Mouse (Mus musculus) intestine, embryonic 14.5 days (tissue): Measurements from ENCODE around the gene Rbm39. TPM values are rescaled to one million over a fixed set of nuclear protein-coding genes. Genes with fewer than 3 reads are reported as not detected.
"Not testable (repeated sequence)": the region's sequence is repeated elsewhere in the genome, so short reads cannot be mapped to it uniquely, and the experiment has no call there.

Source experiments
- ATAC-seq: fragments of 200-750 bp; cut with Nextera tagmentation; replicated peaks from 2 replicates; pipeline ENCODE4 v1.8.0; 2017; ENCODE audit warnings: low read depth, moderate number of reproducible peaks, moderate TSS enrichment, moderate library complexity; ENCODE audit not compliant: low FRiP score, low TSS enrichment
- DNase-seq: peaks from one replicate; pipeline ENCODE4 v3.0.0-alpha.2; 2018; ENCODE audit warnings: low spot score
- H3K27ac ChIP-seq: fragments of 300-500 bp; sonication (generic); 2 replicates; pipeline ENCODE4 v1.5.1; 2014; ENCODE audit warnings: low read depth, mild to moderate bottlenecking, control low read depth
- H3K27me3 ChIP-seq: fragments of 300-500 bp; sonication (generic); replicated peaks from 2 replicates; pipeline ENCODE4 v1.6.1; 2014; ENCODE audit warnings: low read length, control low read depth; ENCODE audit not compliant: control insufficient read depth, insufficient read depth
- H3K36me3 ChIP-seq: fragments of 300-500 bp; sonication (generic); 2 replicates; pipeline ENCODE4 v1.6.1; 2014; ENCODE audit warnings: low read length, control low read depth; ENCODE audit not compliant: control insufficient read depth, insufficient read depth
- H3K4me1 ChIP-seq: fragments of 300-500 bp; sonication (generic); replicated peaks from 2 replicates; pipeline ENCODE4 v1.6.1; 2014; ENCODE audit warnings: low read length, control low read depth, mixed read lengths; ENCODE audit not compliant: control insufficient read depth, insufficient read depth
- H3K4me2 ChIP-seq: fragments of 300-500 bp; sonication (generic); 2 replicates; pipeline ENCODE4 v1.6.1; 2014; ENCODE audit warnings: low read length
- H3K4me3 ChIP-seq: fragments of 300-500 bp; sonication (generic); 2 replicates; pipeline ENCODE4 v1.5.1; 2014; ENCODE audit warnings: low read depth, low read length, control low read depth, mixed read lengths
- H3K9ac ChIP-seq: fragments of 300-500 bp; sonication (generic); 2 replicates; pipeline ENCODE4 v1.6.1; 2014; ENCODE audit warnings: mild to moderate bottlenecking, low read length
- H3K9me3 ChIP-seq: fragments of 300-500 bp; sonication (generic); 2 replicates; pipeline ENCODE4 v1.6.1; 2016; ENCODE audit warnings: low read length, control low read depth; ENCODE audit not compliant: control insufficient read depth
- WGBS: fragments of 180-500 bp; shearing (Covaris S2); extraction: QIAGEN DNeasy Blood & Tissue Kit; methylation state at CpG from one replicate; pipeline ENCODE4 v1.1.7; 2014; 5-methylcytosine and 5-hydroxymethylcytosine counted together
- polyA plus RNA-seq: library from polyadenylated mRNA; unstranded; fragments of >200 nt; fragmentation: Nextera tagmentation; extraction: Ambion mirVana; gene quantifications from 2 replicates; pipeline ENCODE4 v1.2.1, GENCODE M21; 2014

Rbm39 gene
- polyA plus RNA-seq, 1 experiment from 2014 or later: 622 TPM

DNA sequence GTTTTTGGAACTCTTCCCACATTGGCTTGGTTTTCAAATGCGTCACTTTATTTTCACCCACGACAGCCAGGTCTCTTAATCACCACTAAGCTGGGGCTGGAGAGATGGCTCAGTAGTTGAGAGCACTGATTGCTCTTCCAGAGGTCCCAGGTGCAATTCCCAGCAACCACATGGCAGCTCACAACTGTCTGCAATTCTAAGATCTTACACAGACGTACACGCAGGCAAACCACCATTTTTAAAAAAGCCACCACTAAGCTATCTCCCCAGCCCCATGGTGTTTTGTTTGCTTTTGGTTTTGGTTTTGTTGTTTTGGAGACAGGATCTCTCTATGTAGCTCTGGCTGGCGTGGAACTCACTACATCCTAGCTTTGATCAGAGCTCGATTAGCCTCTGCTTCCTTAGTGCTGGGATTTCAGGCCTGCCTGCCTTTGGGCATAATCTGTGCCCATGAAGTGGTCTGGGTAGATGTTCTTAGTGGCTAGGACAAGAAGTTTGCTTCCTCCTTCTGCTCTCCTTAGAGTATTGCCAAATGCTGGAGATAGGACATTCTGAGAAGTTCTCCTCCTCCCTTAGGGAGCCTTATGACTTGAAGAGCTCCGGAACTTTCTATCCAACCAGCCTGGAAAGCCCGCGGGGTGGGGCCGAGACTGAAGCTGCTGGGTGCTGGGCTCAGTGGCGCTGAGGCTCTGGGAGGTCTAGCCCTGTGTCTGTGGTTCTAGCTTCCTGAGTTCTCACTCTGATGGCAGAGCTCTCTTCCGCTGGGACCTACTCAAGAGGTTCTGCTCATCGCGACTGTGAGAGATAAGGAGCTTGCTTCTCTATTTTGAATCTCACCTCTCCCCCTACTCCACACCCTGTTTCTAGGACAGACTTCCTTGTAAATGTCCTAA is 10.2 kb upstream of the Rbm39 start:
- 81% methylated on average over 14 of the region's 14 CpGs for WGBS
- Histone ChIP-seq H3K9ac (no peak overlapping the region), H3K9me3 (no peaks in the 10 kb centered on the region), H3K27ac (no peak overlapping the region), H3K4me3 (no peak overlapping the region), H3K4me1 (no peaks in the 10 kb centered on the region), H3K4me2 (no peak overlapping the region), H3K36me3 (no peaks in the 10 kb centered on the region), H3K27me3 (no peaks in the 10 kb centered on the region)
- no peak for DNase-seq
- ATAC-seq: no peak

DNA sequence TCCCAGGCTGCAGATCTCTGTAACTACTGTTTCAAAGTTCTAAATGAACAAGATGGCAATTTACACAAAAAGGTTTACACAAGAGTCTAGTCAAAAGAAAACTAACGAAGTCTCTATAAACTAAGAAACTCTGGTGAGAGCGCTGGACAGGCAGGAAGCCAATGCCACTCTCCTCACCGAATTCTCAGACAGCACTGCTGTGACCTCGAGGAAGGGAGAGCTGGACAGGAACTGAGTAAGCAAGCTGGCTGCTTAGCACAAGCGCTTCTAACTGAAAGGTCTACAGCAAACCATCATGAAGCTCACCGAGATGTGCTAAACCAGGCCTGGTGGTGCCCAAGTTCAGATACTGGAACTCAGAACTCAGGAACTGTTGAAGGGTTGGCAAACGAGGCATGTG is 9.2 kb upstream of the Rbm39 start:
- H3K4me3 ChIP-seq, DNase-seq: not testable (repeated sequence)

DNA sequence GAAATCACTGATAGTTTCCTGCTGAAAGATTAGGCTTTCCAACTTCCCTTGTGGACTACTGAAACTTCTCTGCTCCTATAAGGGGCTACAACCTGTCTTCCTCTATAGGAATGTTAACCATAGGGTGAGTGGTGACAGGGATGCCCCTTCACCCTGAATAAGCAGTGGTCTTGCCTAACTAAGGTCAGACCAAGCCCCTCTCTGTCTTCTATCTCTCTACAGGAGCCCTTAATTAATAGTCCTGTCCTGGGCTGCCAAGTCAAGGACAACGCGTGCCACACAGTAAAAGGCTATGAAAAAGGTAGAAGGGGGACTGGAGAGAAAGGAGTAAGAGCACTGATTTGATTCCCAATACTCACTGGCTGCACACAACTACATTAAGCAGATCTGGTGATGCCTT is 1.6 kb upstream of the Rbm39 start:
- peak; percentile 42 for DNase-seq
- H3K27ac ChIP-seq: no peak overlapping the region
- no peak overlapping the region for H3K4me2 ChIP-seq
- no peak overlapping the region for H3K4me3 ChIP-seq
- no peak for ATAC-seq
- H3K4me1 ChIP-seq: peaks cover 12% of the 10 kb centered on the region
- peaks cover 22% of the 10 kb centered on the region for H3K36me3 ChIP-seq
- no peaks in the 10 kb centered on the region for H3K27me3 ChIP-seq
- no peaks in the 10 kb centered on the region for H3K9me3 ChIP-seq
- H3K9ac ChIP-seq: no peak overlapping the region
- 80% methylated on average over 2 of the region's 2 CpGs for WGBS

More for the DNA sequence above, 9.2 kb upstream of the Rbm39 start:
- not testable (repeated sequence) for H3K9ac ChIP-seq, H3K4me1 ChIP-seq, ATAC-seq, H3K9me3 ChIP-seq, H3K36me3 ChIP-seq, H3K27me3 ChIP-seq, H3K27ac ChIP-seq, H3K4me2 ChIP-seq
- WGBS: 68% methylated on average over 7 of the region's 7 CpGs

- Histone ChIP-seq H3K9me3 (no peaks in the 10 kb centered on the region), H3K4me3 (peak overlapping the region; percentile 80), H3K27ac (peak overlapping the region; percentile 78), H3K27me3 (no peaks in the 10 kb centered on the region), H3K4me1 (peaks cover 12% of the 10 kb centered on the region), H3K36me3 (peaks cover 28% of the 10 kb centered on the region), H3K4me2 (peak overlapping the region; percentile 63), H3K9ac (peak overlapping the region; percentile 99)
- DNase-seq (peak; percentile 41), ATAC-seq (no peak)
- WGBS: 14% methylated on average over 8 of the region's 8 CpGs
Observed at GRCm38 (mm10) chr2:156180824-156181590, 969 bp upstream of the Rbm39 start.

GRCm38 (mm10) chr2:156179796-156180093 is 293 bp downstream of the Rbm39 start:
- peaks cover 12% of the 10 kb centered on the region for H3K4me1 ChIP-seq
- under 1% methylated on average over 41 of the region's 41 CpGs for WGBS

DNA sequence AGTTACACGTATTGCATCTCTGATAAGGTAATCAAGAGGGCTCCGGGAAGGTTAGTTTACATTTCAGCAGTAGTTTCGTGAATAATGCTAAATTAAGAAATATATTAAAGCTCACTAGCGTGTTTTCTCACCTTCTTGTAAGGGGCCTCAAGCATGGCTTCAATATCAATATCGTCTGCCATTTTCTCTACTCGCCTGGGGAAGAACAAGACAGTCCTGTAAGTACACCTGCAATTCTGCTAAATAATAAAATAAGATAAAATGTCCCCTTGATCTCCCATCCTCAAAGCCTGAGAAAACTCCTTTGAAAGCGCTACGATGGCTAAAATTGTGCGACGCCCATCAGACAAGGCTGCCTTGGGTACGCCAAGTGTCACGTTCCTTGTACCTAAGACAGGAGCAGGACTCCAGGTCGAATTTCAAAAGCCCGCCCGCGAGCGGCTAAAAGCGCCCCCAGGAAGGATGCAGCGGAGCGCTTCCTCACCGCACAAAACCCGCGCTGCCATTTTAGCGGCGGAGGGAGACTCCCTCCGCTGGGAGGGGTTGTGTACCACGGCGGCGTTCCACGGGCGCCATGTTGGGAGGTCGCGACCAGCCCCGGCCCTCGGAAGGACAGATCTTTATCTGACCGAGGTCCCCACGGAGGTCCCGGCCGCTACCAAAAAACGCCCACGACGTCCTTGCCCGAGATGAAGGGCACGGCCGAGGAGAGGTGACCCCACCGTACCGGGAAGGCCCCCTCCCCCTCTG is 817 bp downstream of the Rbm39 start:
- peak; percentile 92 for DNase-seq
- Histone ChIP-seq H3K27me3 (no peaks in the 10 kb centered on the region), H3K4me3 (peak overlapping the region; percentile 80), H3K9ac (peak overlapping the region; percentile 99), H3K27ac (peak overlapping the region; percentile 96), H3K9me3 (no peaks in the 10 kb centered on the region), H3K36me3 (peaks cover 45% of the 10 kb centered on the region), H3K4me1 (peaks cover 12% of the 10 kb centered on the region), H3K4me2 (peak overlapping the region; percentile 88)
- WGBS: under 1% methylated on average over 47 of the region's 47 CpGs
- peak; percentile 54 for ATAC-seq

More at GRCm38 (mm10) chr2:156179796-156180093, 293 bp downstream of the Rbm39 start:
- peak overlapping the region; percentile 99 for H3K9ac ChIP-seq
- no peak for ATAC-seq
- peak overlapping the region; percentile 96 for H3K27ac ChIP-seq
- H3K27me3 ChIP-seq: no peaks in the 10 kb centered on the region
- H3K4me3 ChIP-seq: peak overlapping the region; percentile 80
- DNase-seq: no peak
- H3K36me3 ChIP-seq: peaks cover 40% of the 10 kb centered on the region
- no peak overlapping the region for H3K4me2 ChIP-seq
- no peaks in the 10 kb centered on the region for H3K9me3 ChIP-seq

DNA sequence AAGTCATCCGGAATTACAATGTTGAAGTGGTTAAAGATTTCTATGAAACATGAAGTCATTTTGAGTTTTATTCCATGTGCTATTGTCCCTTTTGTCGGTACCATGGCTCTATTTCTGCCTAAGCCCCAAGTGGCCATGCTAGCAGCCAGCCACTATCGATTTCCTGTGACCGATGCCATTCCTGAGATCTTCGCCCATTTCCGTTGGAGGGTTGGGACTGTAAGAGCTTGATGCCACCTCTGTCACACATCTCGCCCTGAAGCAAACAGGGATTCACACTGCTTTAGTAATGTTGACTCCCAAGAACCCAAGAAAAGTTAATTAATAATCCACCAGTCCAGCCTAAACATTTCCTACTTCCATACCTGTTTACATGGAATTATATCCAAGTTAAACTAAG is 2.4 kb downstream of the Rbm39 start:
- H3K36me3 ChIP-seq: peaks cover 59% of the 10 kb centered on the region
- H3K4me1 ChIP-seq: peaks cover 12% of the 10 kb centered on the region
- WGBS: 74% methylated on average over 7 of the region's 7 CpGs

DNA sequence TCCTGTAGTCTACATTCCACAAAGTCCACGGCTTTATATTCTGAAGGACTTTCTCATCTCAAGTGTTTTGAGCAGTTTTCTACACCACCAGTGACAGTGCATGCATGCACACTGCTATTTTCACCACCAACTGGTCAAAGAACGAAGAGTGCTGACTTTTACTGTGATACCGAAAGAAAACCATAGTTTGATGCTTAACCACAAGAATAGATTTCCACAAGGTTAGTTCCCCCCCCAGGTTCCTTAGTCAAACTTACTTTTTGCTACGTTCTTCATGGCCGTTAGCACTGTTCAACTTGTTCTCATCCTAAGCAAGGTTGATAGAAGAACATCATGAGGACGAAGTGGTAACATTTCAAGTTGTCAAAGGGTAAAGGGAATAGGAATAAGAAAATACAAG is 3.0 kb downstream of the Rbm39 start:
- no peaks in the 10 kb centered on the region for H3K27me3 ChIP-seq
- H3K4me2 ChIP-seq: no peak overlapping the region; the same call in 1 of the 2 replicates
- DNase-seq: peak; percentile 41
- H3K9ac ChIP-seq: no peak overlapping the region
- no peaks in the 10 kb centered on the region for H3K9me3 ChIP-seq
- WGBS: 86% methylated on average over 6 of the region's 6 CpGs
- H3K36me3 ChIP-seq: peaks cover 64% of the 10 kb centered on the region
- ATAC-seq: no peak
- no peak overlapping the region for H3K27ac ChIP-seq
- H3K4me3 ChIP-seq: 0 out of 2 replicates have a peak overlapping the region, but pooled peaks have one; percentile 11
- H3K4me1 ChIP-seq: peaks cover 12% of the 10 kb centered on the region

More for the DNA sequence above, 2.4 kb downstream of the Rbm39 start:
- Histone ChIP-seq H3K4me3 (peak overlapping the region; percentile 80), H3K9me3 (no peaks in the 10 kb centered on the region), H3K9ac (peak overlapping the region; percentile 14; the same call in 1 of the 2 replicates), H3K27ac (no peak overlapping the region), H3K4me2 (peak overlapping the region; percentile 88), H3K27me3 (no peaks in the 10 kb centered on the region)
- DNase-seq (peak; percentile 51), ATAC-seq (no peak)
